Mouse (Mus musculus) bone marrow, adult 2 months (tissue): ENCODE measurements around the gene Srpr. TPM values are rescaled to one million over a fixed set of nuclear protein-coding genes. Genes with fewer than 3 reads are reported as not detected.

ENCODE experiments used
- H3K27ac ChIP-seq: fragments of 200-500 bp; 2 replicates; pipeline ENCODE4 v1.5.1; 2012; ENCODE audit warnings: low read depth, mild to moderate bottlenecking, control low read depth, inconsistent platforms, low read length; ENCODE audit not compliant: control insufficient read depth, poor library complexity, insufficient read depth
- H3K4me1 ChIP-seq: fragments of 200-500 bp; 2 replicates; pipeline ENCODE4 v1.6.1; 2011; ENCODE audit warnings: low read length; ENCODE audit not compliant: control insufficient read depth, insufficient read depth
- H3K4me3 ChIP-seq: fragments of 200-500 bp; replicated peaks from 2 replicates; pipeline ENCODE3; 2011; ENCODE audit warnings: mild to moderate bottlenecking, low read depth, low read length, control low read depth; ENCODE audit not compliant: control insufficient read depth
- CTCF ChIP-seq: fragments of 200-500 bp; IDR thresholded peaks from 2 replicates; pipeline ENCODE4 v1.5.1; 2011; ENCODE audit warnings: low read length, control low read depth; ENCODE audit not compliant: control insufficient read depth, insufficient read depth
- POLR2A ChIP-seq: fragments of 200-500 bp; IDR thresholded peaks from 2 replicates; pipeline ENCODE4 v1.6.1; 2011; ENCODE audit warnings: low read depth, mild to moderate bottlenecking, control low read depth, low read length, borderline replicate concordance; ENCODE audit not compliant: control insufficient read depth
- WGBS: fragments of 180-500 bp; shearing (Covaris S2); methylation state at CpG from one replicate; pipeline ENCODE4 v1.1.7; 2018; 5-methylcytosine and 5-hydroxymethylcytosine counted together
- polyA plus RNA-seq: library from polyadenylated mRNA; stranded (reverse); fragments of >200 nt; gene quantifications from 2 replicates; pipeline ENCODE4 v1.2.4, GENCODE M21; 2011; ENCODE audit warnings: low replicate concordance; ENCODE audit not compliant: missing spikeins, insufficient read depth, insufficient read length

Gene Srpr
- polyA plus RNA-seq: 16.6 and 50.8 TPM in 2 replicates

DNA sequence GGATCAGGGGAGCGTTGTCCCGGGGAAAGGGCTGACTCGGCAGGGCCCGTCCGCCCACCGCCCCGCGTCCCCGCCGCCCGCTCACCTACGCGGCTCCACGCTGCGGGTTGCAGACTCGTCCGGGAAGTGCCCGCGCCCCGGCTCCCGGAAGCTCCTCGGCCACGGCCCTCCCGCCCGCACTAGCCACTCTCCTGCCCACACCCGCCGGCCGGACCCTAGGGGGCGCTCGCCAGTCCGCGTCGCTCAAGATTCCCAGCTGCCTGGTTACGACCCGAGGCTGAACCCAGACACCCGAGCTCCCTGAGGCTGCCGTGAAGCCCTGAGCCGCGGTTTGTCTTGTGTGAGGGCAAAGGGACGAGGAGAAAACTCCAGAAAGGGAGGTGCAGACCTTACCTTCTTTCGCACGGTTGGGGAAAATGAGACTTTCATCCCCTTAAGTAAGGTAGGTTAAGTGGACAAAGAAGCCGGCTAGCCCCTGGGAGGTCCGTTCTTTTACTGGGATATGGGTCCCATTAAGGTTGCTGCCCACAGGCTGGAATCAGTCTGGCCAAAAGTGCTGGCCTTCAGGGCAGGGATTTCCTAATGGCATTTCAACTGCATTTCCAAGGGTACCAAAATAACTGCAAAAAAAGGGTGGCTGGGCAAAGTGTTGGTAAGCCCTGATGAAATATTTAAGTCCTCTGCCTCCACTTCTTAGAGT is at the start of gene Srpr, which contains the start of gene Tirap:
TSS of gene Srpr (plus strand) at position 404 of the 700 bp plus-strand sequence.
TSS of gene Tirap (minus strand) at position 520 of the 700 bp plus-strand sequence.
- WGBS: under 1% methylated on average over 43 of the region's 44 CpGs
- Histone ChIP-seq H3K27ac (peak within 1 kb of the TSS; percentile 82), H3K4me1 (peaks cover 7% of the 10 kb centered on the region), H3K4me3 (peak within 1 kb of the TSS; percentile 89)
- no peak for TF ChIP-seq POLR2A
- TF ChIP-seq CTCF: peak; percentile 84

DNA sequence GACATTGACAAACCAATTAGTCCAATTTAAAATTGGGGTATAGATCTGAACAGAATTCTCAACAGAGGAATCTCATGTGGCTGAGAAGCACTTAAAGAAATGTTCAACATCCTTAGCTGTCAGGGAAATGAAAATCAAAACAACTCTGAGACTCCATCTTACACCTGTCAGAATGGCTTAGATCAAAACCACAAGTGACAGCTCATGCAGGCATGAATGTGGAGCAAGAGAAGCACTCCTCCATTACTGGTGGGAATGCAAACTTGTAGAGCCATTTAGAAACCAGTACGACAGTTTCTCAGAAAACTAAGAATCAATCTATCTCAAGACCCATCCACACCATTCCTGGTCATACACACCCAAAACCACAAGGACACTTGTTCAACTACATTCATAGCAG is 47.1 kb upstream of the Srpr start:
- Histone ChIP-seq H3K4me1 (no peaks in the 10 kb centered on the region), H3K4me3 (no peak overlapping the region), H3K27ac (no peak overlapping the region)
- 83% methylated on average over 1 of the region's 1 CpGs for WGBS
- TF ChIP-seq POLR2A (no peak), CTCF (no peak)

DNA sequence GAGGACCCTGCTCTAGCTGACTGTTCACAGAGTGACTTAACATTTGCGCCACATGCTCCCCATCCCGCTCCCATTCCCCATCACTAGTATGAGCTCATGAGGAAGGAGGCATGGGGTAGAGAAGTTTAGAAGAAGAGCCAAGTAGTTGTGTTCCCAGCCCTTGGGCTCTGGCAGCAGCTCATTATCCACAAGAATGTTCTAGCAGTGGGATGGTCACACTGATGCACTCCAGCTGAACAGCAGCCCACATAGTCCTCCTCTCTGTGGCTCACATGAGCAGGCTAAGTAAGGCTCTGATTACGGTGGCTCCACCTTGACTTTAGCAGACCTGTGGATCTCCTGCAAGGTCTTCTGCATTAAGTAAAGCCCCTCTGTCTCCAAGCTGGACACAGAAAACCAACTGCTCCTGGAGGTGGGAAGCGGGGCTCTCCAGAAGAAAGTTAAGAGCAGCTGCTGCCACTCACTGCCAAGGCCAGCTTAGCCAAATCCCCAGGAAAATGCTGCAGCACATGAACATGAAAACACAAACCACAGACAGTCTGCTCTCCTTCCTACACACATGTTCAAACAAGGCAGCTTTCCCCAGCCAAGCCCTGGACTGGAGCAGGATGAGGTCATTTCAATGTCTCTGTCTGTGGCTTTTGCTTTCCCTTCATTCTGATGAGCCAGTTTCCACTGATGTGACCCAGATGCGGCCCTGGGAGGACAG is 43.8 kb upstream of the Srpr start:
- Histone ChIP-seq H3K4me1 (no peaks in the 10 kb centered on the region), H3K27ac (no peak overlapping the region), H3K4me3 (no peak overlapping the region)
- TF ChIP-seq CTCF (no peak), POLR2A (no peak)
- WGBS: 87% methylated on average over 5 of the region's 5 CpGs

DNA sequence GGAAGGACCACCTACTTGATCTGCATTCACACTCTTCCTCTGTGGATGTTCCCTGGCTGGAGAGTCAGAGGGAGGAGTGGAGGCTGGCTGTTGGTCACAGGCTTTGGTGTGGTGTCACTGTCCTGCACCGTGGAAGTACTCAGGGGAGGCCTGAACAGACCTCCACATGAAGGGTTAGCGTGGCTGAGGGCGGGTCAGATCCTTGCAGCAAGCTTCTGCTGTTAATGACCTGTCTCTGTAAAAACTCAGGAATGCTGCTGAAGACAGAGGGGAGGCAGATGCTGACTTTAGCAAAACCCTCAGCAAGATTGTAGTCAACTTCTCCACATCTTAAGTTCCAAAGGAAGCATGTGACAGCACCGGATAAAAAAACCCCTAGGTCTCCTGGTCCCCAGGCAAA is 43.1 kb upstream of the Srpr start:
- no peak overlapping the region for H3K4me3 ChIP-seq
- H3K4me1 ChIP-seq: no peaks in the 10 kb centered on the region
- TF ChIP-seq CTCF (no peak), POLR2A (no peak)
- 83% methylated on average over 4 of the region's 4 CpGs for WGBS
- H3K27ac ChIP-seq: no peak overlapping the region

DNA sequence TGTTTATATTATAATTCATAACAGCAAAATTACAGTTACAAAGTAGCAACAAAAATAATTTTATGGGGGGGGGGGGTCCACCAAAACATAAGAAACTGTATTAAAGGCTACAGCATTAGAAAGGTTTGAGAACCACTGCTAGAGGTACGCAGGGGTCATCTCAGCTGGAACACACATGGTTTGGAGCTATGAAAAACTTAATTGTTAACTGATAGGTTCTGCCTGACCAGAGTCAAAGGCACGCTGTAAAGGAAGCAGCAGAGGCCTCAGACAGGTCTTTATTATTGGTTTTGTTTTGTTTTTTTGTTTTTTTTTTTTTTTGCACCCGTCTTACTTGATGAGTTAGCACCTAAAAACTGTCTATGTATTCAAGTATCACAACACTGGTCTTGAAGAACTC is 41.5 kb upstream of the Srpr start:
- H3K4me1 ChIP-seq: no peaks in the 10 kb centered on the region
- H3K27ac ChIP-seq: no peak overlapping the region
- H3K4me3 ChIP-seq: no peak overlapping the region
- 83% methylated on average over 3 of the region's 3 CpGs for WGBS
- TF ChIP-seq CTCF (no peak), POLR2A (no peak)

DNA sequence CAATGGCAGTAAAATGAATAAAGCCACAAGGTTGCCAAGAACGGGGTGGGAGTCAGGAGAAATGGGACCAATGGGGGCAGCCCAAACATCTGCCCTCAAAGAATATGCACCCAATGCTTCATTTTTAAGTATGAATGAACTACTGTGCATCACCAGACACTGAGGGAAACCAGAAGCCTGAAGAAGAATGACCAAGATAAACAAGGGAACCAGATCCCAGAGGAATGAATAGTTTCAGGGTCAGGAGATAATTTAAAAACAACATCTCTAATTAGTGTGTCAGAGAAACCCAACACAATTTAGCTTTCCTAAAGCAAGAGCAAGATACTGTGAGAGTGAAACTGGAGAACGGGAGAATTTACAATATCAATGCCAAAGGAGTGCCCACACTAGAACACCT is 39.3 kb upstream of the Srpr start:
- no peak overlapping the region for H3K27ac ChIP-seq
- WGBS: 81% methylated on average over 2 of the region's 2 CpGs
- H3K4me3 ChIP-seq: no peak overlapping the region
- no peaks in the 10 kb centered on the region for H3K4me1 ChIP-seq
- no peak for TF ChIP-seq POLR2A
- no peak for TF ChIP-seq CTCF

DNA sequence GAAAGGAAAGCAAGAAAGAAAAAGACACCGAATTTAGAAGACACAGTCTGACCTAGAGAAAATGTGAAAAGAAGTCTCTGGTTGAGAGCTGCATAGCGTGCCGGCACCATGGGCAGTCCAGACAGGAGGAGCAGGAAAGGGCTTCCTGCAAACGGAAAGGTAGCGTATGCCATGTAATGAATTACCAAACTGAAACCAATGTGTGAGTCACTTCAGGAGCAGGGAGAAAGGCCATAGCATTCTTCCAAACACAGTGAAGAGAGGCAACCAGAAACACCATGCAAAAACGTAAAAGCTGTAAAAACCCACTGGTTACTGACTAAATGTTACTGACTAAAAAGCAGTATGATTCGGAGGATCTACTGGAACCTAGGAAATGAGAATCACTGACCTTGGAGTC is 38.3 kb upstream of the Srpr start:
- WGBS: 86% methylated on average over 7 of the region's 7 CpGs
- H3K27ac ChIP-seq: no peak overlapping the region
- no peak overlapping the region for H3K4me3 ChIP-seq
- no peak for TF ChIP-seq POLR2A
- no peak for TF ChIP-seq CTCF
- no peaks in the 10 kb centered on the region for H3K4me1 ChIP-seq

DNA sequence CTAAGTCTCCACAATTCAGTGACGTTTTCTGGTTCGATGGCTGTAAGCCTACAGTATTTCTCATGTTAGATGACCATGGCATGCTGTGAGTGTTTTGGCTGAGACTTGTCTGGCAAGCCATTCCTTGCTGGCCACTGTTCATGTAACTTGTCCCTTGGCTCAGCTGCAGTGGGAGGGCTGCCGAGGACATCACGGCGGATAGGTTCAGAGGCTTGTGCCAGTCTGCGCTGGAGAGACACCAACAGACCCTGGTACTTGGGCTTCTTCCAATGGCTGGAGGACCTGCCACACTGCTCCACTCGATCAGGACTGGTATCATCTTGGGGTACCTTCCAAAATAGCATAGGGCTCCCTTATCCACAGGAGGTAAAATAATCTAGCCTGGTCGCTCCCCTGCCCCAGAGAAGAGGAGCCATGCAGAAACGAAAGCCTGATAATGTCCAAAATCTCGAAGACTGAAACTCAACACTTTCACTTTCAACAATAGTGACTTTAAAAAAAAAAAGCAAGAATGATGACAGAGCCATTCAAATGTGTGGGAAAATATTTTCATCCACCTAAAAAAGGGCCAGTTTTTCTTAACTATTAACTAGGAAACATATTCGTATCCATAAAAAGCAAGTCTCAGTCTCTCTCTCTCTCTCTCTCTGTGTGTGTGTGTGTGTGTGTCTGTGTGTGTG is 36.8 kb upstream of the Srpr start:
- Histone ChIP-seq H3K27ac (no peak overlapping the region), H3K4me1 (no peaks in the 10 kb centered on the region), H3K4me3 (no peak overlapping the region)
- WGBS: 70% methylated on average over 11 of the region's 11 CpGs
- no peak for TF ChIP-seq CTCF
- TF ChIP-seq POLR2A: no peak
